Comparison of ENCODE assay signal across 9 mouse cellular contexts in the genomic region with DNA sequence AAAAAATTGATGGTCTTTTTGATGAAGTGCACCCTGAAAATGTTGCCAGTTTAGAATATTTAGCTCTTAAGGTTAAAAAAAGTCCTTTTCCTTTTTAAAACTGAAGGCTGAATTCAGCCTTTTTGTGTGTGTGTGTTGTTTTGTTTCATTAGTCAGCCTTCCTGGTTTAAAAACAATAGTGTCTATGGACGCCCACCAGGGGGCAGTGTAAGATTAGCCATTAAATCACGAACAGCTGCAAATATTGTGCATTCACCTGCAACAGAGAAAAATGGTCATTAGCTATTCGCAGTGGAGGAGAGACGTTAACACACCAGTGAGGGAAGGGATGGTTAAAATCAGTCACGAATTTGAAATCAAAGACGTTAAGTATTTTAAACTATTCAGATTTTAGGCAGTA. TPM values are rescaled to one million over a fixed set of nuclear protein-coding genes. Genes with fewer than 3 reads are reported as not detected.
A peak's percentile ranks its signal among the peaks of the same experiment; 100 is the strongest.
DNase-seq lines count a peak whose midpoint lies in the region; ATAC-seq and TF ChIP-seq lines count a peak whose summit lies in the region.
"Had no signal": no experiment of that assay in that cellular context is flagged by ENCODE, and none has a peak within 500 bp of the region (broad histone marks: within the 10 kb centered on the region; RNA-seq: fewer than 3 reads in every experiment).

No protein-coding gene starts in this region.

- ATAC-seq in heart, postnatal 0 days (ENCODE audit: insufficient read depth, low read depth), result no peak
- no peak for ATAC-seq in neural tube, embryonic 11.5 days (ENCODE audit: insufficient read depth, low FRiP score, low TSS enrichment)

- no peak overlapping the region for H3K4me3 ChIP-seq in heart, postnatal 0 days (ENCODE audit: low read depth, low read length)
- no peak overlapping the region for H3K4me3 ChIP-seq in neural tube, embryonic 11.5 days (ENCODE audit: low read depth, low read length)
- H3K4me3 ChIP-seq: limb, embryonic 13.5 days had no signal

- no peak overlapping the region for H3K27ac ChIP-seq in heart, postnatal 0 days (ENCODE audit: low read depth)
- no peak overlapping the region for H3K27ac ChIP-seq in neural tube, embryonic 11.5 days (ENCODE audit: low read depth, low read length)
- H3K27ac ChIP-seq: limb, embryonic 13.5 days had no signal

- 30% methylated on average over 6 of the region's 6 CpGs for WGBS in heart, postnatal 0 days
- WGBS in neural tube, embryonic 11.5 days, result 40% methylated on average over 6 of the region's 6 CpGs

- H3K36me3 ChIP-seq in heart, postnatal 0 days (replicated peaks; ENCODE audit: control insufficient read depth, insufficient read depth, low read length), result no peaks in the 10 kb centered on the region
- no peaks in the 10 kb centered on the region for H3K36me3 ChIP-seq in neural tube, embryonic 11.5 days (ENCODE audit: control insufficient read depth, insufficient read depth, low read length)

- no peaks in the 10 kb centered on the region for H3K9me3 ChIP-seq in heart, postnatal 0 days (replicated peaks; ENCODE audit: control insufficient read depth, low read length)
- no peaks in the 10 kb centered on the region for H3K9me3 ChIP-seq in neural tube, embryonic 11.5 days (ENCODE audit: control insufficient read depth, low read length)
- H3K9me3 ChIP-seq: limb, embryonic 13.5 days had no signal

- H3K4me2 ChIP-seq in heart, postnatal 0 days (ENCODE audit: low read depth, low read length), result no peak overlapping the region
- no peak overlapping the region for H3K4me2 ChIP-seq in neural tube, embryonic 11.5 days (ENCODE audit: low read depth)
- H3K4me2 ChIP-seq: limb, embryonic 13.5 days had no signal

- peak; percentile 49 for DNase-seq in heart, postnatal 0 days (ENCODE audit: low spot score)
- DNase-seq in heart, adult 11 months, result no peak
- peak; percentile 33 for DNase-seq in ES-CJ7 (ENCODE audit: low read depth, low spot score)
- DNase-seq in cerebellum, adult 11-12 months, result peak; percentile 36
- peak; percentile 65 for DNase-seq in gastrocnemius, postnatal 10 days
- peak; percentile 13 to 59 for DNase-seq in layer of hippocampus, postnatal 36 days
- DNase-seq in neural tube, embryonic 11.5 days (ENCODE audit: low spot score), result peak; percentile 60
- peak; percentile 63 for DNase-seq in thymus, postnatal 0 days (ENCODE audit: low spot score)

- H3K27me3 ChIP-seq in heart, postnatal 0 days (ENCODE audit: control insufficient read depth, insufficient read depth, low read length), result no peaks in the 10 kb centered on the region
- no peaks in the 10 kb centered on the region for H3K27me3 ChIP-seq in neural tube, embryonic 11.5 days (ENCODE audit: control insufficient read depth, insufficient read depth, low read length)

- H3K9ac ChIP-seq in heart, postnatal 0 days (replicated peaks; ENCODE audit: low read depth, low read length), result no peak overlapping the region
- H3K9ac ChIP-seq in neural tube, embryonic 11.5 days (ENCODE audit: low read length), result no peak overlapping the region
- H3K9ac ChIP-seq: limb, embryonic 13.5 days had no signal

- no peaks in the 10 kb centered on the region for H3K4me1 ChIP-seq in heart, postnatal 0 days (ENCODE audit: control insufficient read depth, insufficient read depth)
- H3K4me1 ChIP-seq in neural tube, embryonic 11.5 days (ENCODE audit: control insufficient read depth, insufficient read depth, low read length), result no peaks in the 10 kb centered on the region

- no peak for TF ChIP-seq EP300 in heart, postnatal 0 days (IDR thresholded peaks at IDR 0.05; ENCODE audit: low read depth)

- peak; percentile 59 for TF ChIP-seq CTCF in heart, postnatal 0 days (IDR thresholded peaks at IDR 0.05; ENCODE audit: low read depth)

RNA-seq across cellular contexts. Expression of gene 1810030O07Rik, which starts 3.9 kb away (rescaled TPM):
- total RNA-seq in heart, postnatal 0 days (2014; rRNA removed; ENCODE audit: low replicate concordance), result 11.1 and 15.5 TPM in 2 replicates
- polyA plus RNA-seq in heart, postnatal 0 days (2015; fragmentation: Nextera tagmentation; extraction: Ambion mirVana), result 18.9 and 20.4 TPM in 2 replicates
- total RNA-seq in gastrocnemius, postnatal 10 days (2021), result 1 to 10 TPM; 8.3 to 9.9 TPM
- 10 to 100 TPM; 18.0 to 20.9 TPM for total RNA-seq in layer of hippocampus, postnatal 36 days (2021)
- 33.6 and 37.3 TPM in 2 replicates for polyA plus RNA-seq in neural tube, embryonic 11.5 days (2014; fragmentation: Nextera tagmentation; extraction: Ambion mirVana)
- 31.1 and 33.8 TPM in 2 replicates for polyA plus RNA-seq in thymus, postnatal 0 days (2015; fragmentation: Nextera tagmentation; extraction: Ambion mirVana)
